Mouse (Mus musculus): ENCODE measurements around the gene Haspin.

Haspin gene

GRCm38 (mm10) chr11:73160811-73161200, 22.7 kb upstream of the Haspin start:
- POLR2A ChIA-PET = interaction anchor here (0.6 to 2.4 kb wide), 35 partner anchors 8 to 248 kb away, joined by 3 to 25 read pairs (median 5); partner anchors contain the start of genes Haspin (in 3 of the 4), Ctns (in 2 of the 4), Emc6 (in 2 of the 4) and Shpk (in 2 of the 4)

GRCm38 (mm10) chr11:73159957-73160810, 22.1 kb upstream of the Haspin start, which contains the start of gene P2rx5:
P2rx5 (plus strand) TSS chr11:73160421.
- CTCF ChIA-PET = interaction anchor here (0.5 to 2.2 kb wide), 14 partner anchors 9 to 1368 kb away, joined by 3 to 16 read pairs (median 4); partner anchors contain the start of genes Haspin (in 2 of the 4), Ctns (in 1 of the 4) and Shpk (in 1 of the 4)

More at GRCm38 (mm10) chr11:73160811-73161200, 22.7 kb upstream of the Haspin start:
- CTCF ChIA-PET = interaction anchor here (0.6 to 2.2 kb wide), 13 partner anchors 8 to 1367 kb away, joined by 3 to 16 read pairs (median 4); partner anchors contain the start of genes Haspin (in 2 of the 4), Ctns (in 1 of the 4) and Shpk (in 1 of the 4)

DNA sequence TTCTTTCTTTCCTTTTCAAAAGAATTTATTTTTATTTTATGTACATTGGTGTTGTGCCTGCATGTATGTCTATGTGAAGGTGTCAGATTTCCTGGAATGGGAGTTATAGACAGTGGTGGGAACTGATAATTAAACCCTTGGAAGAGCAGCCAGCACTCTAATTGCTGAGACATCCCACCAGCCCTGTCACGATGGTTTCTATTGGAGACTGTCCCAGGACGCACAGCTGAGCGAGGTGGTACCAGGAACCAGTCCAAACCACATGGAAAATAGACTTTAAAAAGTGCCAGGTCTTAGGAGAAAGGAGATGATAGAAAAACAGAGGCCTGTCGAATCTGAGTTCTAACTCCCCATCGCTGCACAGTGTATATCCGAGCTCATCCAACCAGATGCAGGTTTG, 17.0 kb upstream of the Haspin start:
- ChIA-PET CTCF (no interaction called here), POLR2A (interaction anchor here in 1 of 4 experiments (0.6 kb wide), 1 partner anchor 9 kb away, joined by 3 read pairs; no protein-coding TSS in a partner anchor)

More at GRCm38 (mm10) chr11:73159957-73160810, 22.1 kb upstream of the Haspin start, which contains the start of gene P2rx5:
- POLR2A ChIA-PET = interaction anchor here in 3 of 4 experiments (0.6 to 2.4 kb wide), 35 partner anchors 9 to 590 kb away, joined by 3 to 25 read pairs (median 5); partner anchors contain the start of genes Haspin (in 3 of the 3), Ctns (in 2 of the 3), Emc6 (in 2 of the 3) and Shpk (in 2 of the 3)

- POLR2A ChIA-PET = interaction anchor here in 3 of 4 experiments (0.6 to 2.8 kb wide), 7 partner anchors 8 to 1374 kb away, joined by 3 to 10 read pairs (median 5); partner anchors contain the start of gene P2rx5 (in 2 of the 3)
- CTCF ChIA-PET = interaction anchor here in 3 of 4 experiments (0.6 to 0.9 kb wide), 4 partner anchors 10 to 1313 kb away, joined by 3 to 13 read pairs (median 6); partner anchors contain the start of gene Haspin (in 1 of the 3)
Observed at GRCm38 (mm10) chr11:73148209-73148608, 10.1 kb upstream of the Haspin start.

GRCm38 (mm10) chr11:73146975-73147365, 8.9 kb upstream of the Haspin start:
- ChIA-PET CTCF (interaction anchor here (0.6 to 1.7 kb wide), 6 partner anchors 9 to 505 kb away, joined by 3 to 14 read pairs (median 4); partner anchors contain the start of gene Haspin (in 2 of the 4)), POLR2A (interaction anchor here (0.6 to 4.6 kb wide), 22 partner anchors 9 to 1605 kb away, joined by 3 to 31 read pairs (median 6); partner anchors contain the start of genes Haspin (in 3 of the 4), Ctns (in 1 of the 4), Ncbp3 (in 1 of the 4) and P2rx5 (in 1 of the 4))

DNA sequence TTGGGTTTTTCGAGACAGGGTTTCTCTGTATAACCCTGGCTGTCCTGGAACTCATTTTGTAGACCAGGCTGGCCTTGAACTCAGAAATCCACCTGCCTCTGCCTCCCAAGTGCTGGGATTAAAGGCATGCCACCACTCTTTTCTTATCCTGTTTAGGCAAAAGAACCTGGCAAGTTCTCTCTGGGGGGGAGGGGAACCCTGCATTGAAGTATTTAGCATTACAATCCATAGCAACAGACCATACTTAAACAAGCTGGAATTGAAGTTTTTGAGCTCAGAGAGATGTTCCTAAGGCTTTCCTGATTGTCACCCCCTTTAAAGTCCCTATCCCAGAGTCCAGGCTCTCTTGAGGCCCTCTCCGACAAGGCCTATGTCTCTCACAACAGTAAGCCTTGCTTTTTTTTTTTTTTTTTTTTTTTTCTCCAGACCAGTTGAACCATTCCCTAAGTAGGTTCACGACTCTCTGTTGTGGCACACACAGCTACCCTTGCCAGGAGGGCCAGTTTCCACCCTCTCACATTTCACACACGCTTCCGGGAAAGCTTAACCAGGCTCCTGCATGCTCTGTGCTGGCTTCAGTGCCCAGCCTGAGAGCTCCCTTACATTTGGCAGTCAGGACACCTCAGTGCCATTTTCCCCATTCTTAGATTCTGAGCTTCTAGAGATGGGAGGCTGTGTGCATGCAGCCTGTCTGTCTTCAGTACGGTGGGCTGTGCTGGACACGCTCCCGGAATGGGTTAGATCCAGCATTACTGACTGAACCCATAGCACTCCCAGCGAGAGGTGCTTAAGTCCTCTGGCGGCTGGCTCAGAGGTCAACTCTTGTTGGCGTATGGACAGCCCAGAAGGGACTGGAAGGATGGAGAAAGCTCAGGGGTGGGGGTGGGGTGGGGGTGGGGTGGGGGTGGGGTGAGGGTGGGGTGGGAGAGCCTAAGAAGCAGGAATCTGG, 8.2 kb upstream of the Haspin start:
- ChIA-PET POLR2A (interaction anchor here (0.5 to 4.6 kb wide), 37 partner anchors 8 to 1605 kb away, joined by 3 to 31 read pairs (median 4); partner anchors contain the start of genes Haspin (in 3 of the 4), Ctns (in 2 of the 4), P2rx5 (in 2 of the 4) and Shpk (in 2 of the 4)), CTCF (interaction anchor here (0.6 to 1.7 kb wide), 9 partner anchors 8 to 649 kb away, joined by 3 to 14 read pairs (median 4); partner anchors contain the start of gene Haspin (in 2 of the 4))

- ChIA-PET POLR2A (interaction anchor here in 3 of 4 experiments (0.6 to 4.6 kb wide), 16 partner anchors 10 to 558 kb away, joined by 3 to 31 read pairs (median 4); partner anchors contain the start of genes Ctns (in 2 of the 3), P2rx5 (in 2 of the 3) and Shpk (in 1 of the 3)), CTCF (interaction anchor here in 1 of 4 experiments (0.7 kb wide), 1 partner anchor 21 kb away, joined by 6 read pairs; no protein-coding TSS in a partner anchor)
Observed at GRCm38 (mm10) chr11:73144261-73144681, 6.2 kb upstream of the Haspin start.

- ChIA-PET POLR2A (interaction anchor here in 3 of 4 experiments (1.0 to 4.0 kb wide), 27 partner anchors 9 to 192 kb away, joined by 3 to 42 read pairs (median 6); partner anchors contain the start of genes Ctns (in 3 of the 3), P2rx5 (in 3 of the 3), Shpk (in 3 of the 3) and Aspa (in 1 of the 3)), CTCF (interaction anchor here in 3 of 4 experiments (0.7 to 2.7 kb wide), 18 partner anchors 9 to 1440 kb away, joined by 3 to 33 read pairs (median 9); partner anchors contain the start of genes Ctns (in 1 of the 3), P2rx5 (in 1 of the 3) and Shpk (in 1 of the 3))
Observed at GRCm38 (mm10) chr11:73137116-73137515, 978 bp downstream of the Haspin start.

- POLR2A ChIA-PET = interaction anchor here in 2 of 4 experiments (0.6 to 4.0 kb wide), 4 partner anchors 10 to 62 kb away, joined by 3 to 18 read pairs (median 4); partner anchors contain the start of genes Ctns (in 1 of the 2) and Shpk (in 1 of the 2)
- CTCF ChIA-PET = interaction anchor here in 1 of 4 experiments (0.9 to 2.4 kb wide), 3 partner anchors 33 to 129 kb away, joined by 4 to 13 read pairs (median 9); no protein-coding TSS in a partner anchor
Observed at GRCm38 (mm10) chr11:73136587-73136986, 1.5 kb downstream of the Haspin start.

DNA sequence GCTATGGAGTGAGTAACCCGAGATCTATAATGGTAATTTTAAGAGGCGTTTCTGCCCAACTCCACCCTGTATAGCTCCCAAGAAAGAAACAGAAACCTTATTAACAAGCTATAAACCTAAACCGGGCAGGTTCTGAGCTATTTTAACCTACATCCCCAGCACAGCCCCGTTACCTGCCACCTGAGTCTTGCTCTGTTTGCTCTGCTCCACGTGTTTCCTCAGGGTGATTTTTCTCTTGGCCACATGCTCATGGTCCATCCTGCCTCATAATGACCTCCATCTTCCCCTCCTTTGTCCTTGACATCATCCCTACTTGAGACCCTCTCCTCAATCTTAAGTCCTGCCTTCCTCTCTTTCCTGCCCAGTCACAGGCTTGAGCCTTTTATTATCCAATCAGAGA, 3.9 kb downstream of the Haspin start:
- CTCF ChIA-PET = no interaction called here
- POLR2A ChIA-PET = interaction anchor here (0.6 to 1.5 kb wide), 11 partner anchors 9 to 1439 kb away, joined by 3 to 7 read pairs (median 3); partner anchors contain the start of genes Camkk1 (in 1 of the 4), Ctns (in 1 of the 4) and Shpk (in 1 of the 4)

- CTCF ChIA-PET = no interaction called here
- POLR2A ChIA-PET = interaction anchor here in 3 of 4 experiments (0.6 to 1.5 kb wide), 3 partner anchors 8 to 66 kb away, joined by 3 to 5 read pairs (median 3); partner anchors contain the start of genes Ctns (in 1 of the 3) and Shpk (in 1 of the 3)
Observed at GRCm38 (mm10) chr11:73132999-73133398, 5.1 kb downstream of the Haspin start.

GRCm38 (mm10) chr11:73131020-73131419, 7.1 kb downstream of the Haspin start:
- ChIA-PET CTCF (interaction anchor here (0.6 to 3.7 kb wide), 12 partner anchors 29 to 1241 kb away, joined by 3 to 10 read pairs (median 4); partner anchors contain the start of genes Ctns (in 1 of the 4), P2rx5 (in 1 of the 4) and Shpk (in 1 of the 4)), POLR2A (interaction anchor here (0.6 to 1.8 kb wide), 10 partner anchors 9 to 68 kb away, joined by 3 to 5 read pairs (median 3); partner anchors contain the start of genes Ctns (in 3 of the 4), Shpk (in 3 of the 4) and Emc6 (in 1 of the 4))

- CTCF ChIA-PET = interaction anchor here in 3 of 4 experiments (0.6 to 3.1 kb wide), 3 partner anchors 11 to 12 kb away, joined by 3 to 9 read pairs (median 8); partner anchors contain the start of gene Haspin (in 1 of the 3)
- POLR2A ChIA-PET = interaction anchor here in 3 of 4 experiments (1.2 to 1.7 kb wide), 4 partner anchors 11 to 19 kb away, joined by 3 to 4 read pairs (median 3); no protein-coding TSS in a partner anchor
Observed at GRCm38 (mm10) chr11:73126495-73126894, 11.6 kb downstream of the Haspin start.

DNA sequence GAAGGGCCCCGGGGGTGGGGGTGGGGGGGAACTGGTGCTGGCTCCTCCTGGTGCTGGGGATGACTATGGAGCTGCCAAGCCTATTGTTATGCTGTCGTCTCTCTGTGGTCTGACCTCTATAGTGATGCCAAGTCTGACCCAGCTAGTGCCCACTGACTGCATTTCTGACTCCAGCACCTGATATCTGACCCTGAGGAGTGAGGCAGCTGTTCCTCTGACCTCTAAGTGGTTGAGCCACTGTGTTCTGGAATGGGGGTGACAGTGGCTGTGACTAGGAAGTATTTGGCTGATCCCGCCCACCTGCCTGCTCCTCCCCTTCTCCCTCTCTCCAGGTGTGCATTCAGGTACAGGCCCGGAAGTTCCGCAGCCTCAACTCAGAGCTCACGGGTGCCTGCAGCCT, 26.7 kb downstream of the Haspin start:
- ChIA-PET CTCF (interaction anchor here in 1 of 4 experiments (0.7 kb wide), 1 partner anchor 27 kb away, joined by 3 read pairs; the partner anchor contains the start of gene Haspin), POLR2A (interaction anchor here in 2 of 4 experiments (1.2 to 2.7 kb wide), 3 partner anchors 14 to 63 kb away, joined by 3 to 7 read pairs (median 4); partner anchors contain the start of gene Ncbp3 (in 1 of the 2))

- POLR2A ChIA-PET = interaction anchor here in 2 of 4 experiments (0.8 to 2.7 kb wide), 4 partner anchors 9 to 89 kb away, joined by 3 to 7 read pairs (median 3); partner anchors contain the start of genes Ctns (in 1 of the 2), Ncbp3 (in 1 of the 2) and Shpk (in 1 of the 2)
- CTCF ChIA-PET = interaction anchor here in 3 of 4 experiments (0.5 to 1.2 kb wide), 5 partner anchors 21 to 109 kb away, joined by 3 to 4 read pairs (median 3); no protein-coding TSS in a partner anchor
Observed at GRCm38 (mm10) chr11:73109941-73110340, 28.2 kb downstream of the Haspin start.
